Mouse (Mus musculus): ENCODE results near the gene Olfr1360. TPM values are rescaled to one million over a fixed set of nuclear protein-coding genes. Genes with fewer than 3 reads are reported as not detected.

Olfr1360 gene
- not detected for total RNA-seq (2023)

GRCm38 (mm10) chr13:21677305-21677704, at the start of gene Olfr1360:
Gene Olfr1360 (minus strand): TSS chr13:21677405.

GRCm38 (mm10) chr13:21721757-21722372, 44.7 kb upstream of the Olfr1360 start, which contains the start of gene Hist1h2bm:
Gene Hist1h2bm (plus strand): TSS chr13:21722044.

GRCm38 (mm10) chr13:21717397-21718357, 40.5 kb upstream of the Olfr1360 start, which contains the start of gene Hist1h3h:
Gene Hist1h3h (plus strand): TSS chr13:21717659.

GRCm38 (mm10) chr13:21715864-21716539, 38.8 kb upstream of the Olfr1360 start, which contains the start of the genes Hist1h2bl and Hist1h2ai:
Gene Hist1h2bl (minus strand): TSS chr13:21716143.
Gene Hist1h2ai (plus strand): TSS chr13:21716422.

GRCm38 (mm10) chr13:21697811-21698210, 20.6 kb upstream of the Olfr1360 start, which contains the start of gene Olfr1359:
Gene Olfr1359 (plus strand): TSS chr13:21698111.

GRCm38 (mm10) chr13:21663286-21663685, 13.9 kb downstream of the Olfr1360 start, which contains the start of gene Olfr1361:
Gene Olfr1361 (minus strand): TSS chr13:21663386.

GRCm38 (mm10) chr13:21642418-21642817, 34.8 kb downstream of the Olfr1360 start, which contains the start of gene Olfr11:
Gene Olfr11 (minus strand): TSS chr13:21642518.

Other genes starting within 250 kb of the Olfr1360 start
- 0.58 TPM for gene Pgbd1, start 236.3 kb downstream of the Olfr1360 start, total RNA-seq (2023)
- 51.2 TPM for gene Zscan26, start 223.7 kb downstream of the Olfr1360 start, total RNA-seq (2023)
- gene Nkapl, start 208.9 kb downstream of the Olfr1360 start, total RNA-seq (2023) = not detected
- not detected for gene Zkscan4, start 198.5 kb downstream of the Olfr1360 start, total RNA-seq (2023)
- not detected for gene Gm10065, start 198.0 kb downstream of the Olfr1360 start, total RNA-seq (2023)
- gene AK157302, start 182.2 kb downstream of the Olfr1360 start, total RNA-seq (2023) = 5.6 TPM
- gene Gm11273, start 176.0 kb downstream of the Olfr1360 start, total RNA-seq (2023) = 14.0 TPM
- 11.5 TPM for gene Zkscan8, start 146.3 kb downstream of the Olfr1360 start, total RNA-seq (2023)
- not detected for gene Olfr1366, start 134.6 kb downstream of the Olfr1360 start, total RNA-seq (2023)
- not detected for gene Olfr1535, start 117.5 kb downstream of the Olfr1360 start, total RNA-seq (2023)
- gene Olfr1364, start 95.6 kb downstream of the Olfr1360 start, total RNA-seq (2023) = not detected
- not detected for gene Olfr1362, start 63.4 kb downstream of the Olfr1360 start, total RNA-seq (2023)
- gene Olfr11, start 34.9 kb downstream of the Olfr1360 start, total RNA-seq (2023) = not detected
- gene Olfr1361, start 14.0 kb downstream of the Olfr1360 start, total RNA-seq (2023) = not detected
- gene Olfr1359, start 20.7 kb upstream of the Olfr1360 start, total RNA-seq (2023) = not detected
- gene Hist1h2bl, start 38.7 kb upstream of the Olfr1360 start, total RNA-seq (2023) = 29.9 TPM
- 37.0 TPM for gene Hist1h2ai, start 39.0 kb upstream of the Olfr1360 start, total RNA-seq (2023)
- gene Hist1h3h, start 40.3 kb upstream of the Olfr1360 start, total RNA-seq (2023) = 46.7 TPM
- 4.5 TPM for gene Hist1h2bm, start 44.6 kb upstream of the Olfr1360 start, total RNA-seq (2023)
- gene Hist1h4j, start 57.7 kb upstream of the Olfr1360 start, total RNA-seq (2023) = 10.9 TPM
- 328 TPM for gene Hist1h4k, start 73.1 kb upstream of the Olfr1360 start, total RNA-seq (2023)
- 31.4 TPM for gene Hist1h2ak, start 76.4 kb upstream of the Olfr1360 start, total RNA-seq (2023)
- gene Hist1h2bn, start 76.7 kb upstream of the Olfr1360 start, total RNA-seq (2023) = 80.0 TPM
- gene Hist1h1b, start 103.2 kb upstream of the Olfr1360 start, total RNA-seq (2023) = 8.9 TPM
- gene Hist1h3i, start 106.0 kb upstream of the Olfr1360 start, total RNA-seq (2023) = 144 TPM
- 10.1 TPM for gene Hist1h2an, start 109.8 kb upstream of the Olfr1360 start, total RNA-seq (2023)
- gene Hist1h2bp, start 110.1 kb upstream of the Olfr1360 start, total RNA-seq (2023) = 16.9 TPM
- 74.5 TPM for gene Hist1h2bq, start 132.8 kb upstream of the Olfr1360 start, total RNA-seq (2023)
- gene Hist1h2ao, start 133.1 kb upstream of the Olfr1360 start, total RNA-seq (2023) = 58.9 TPM
- gene Hist1h4m, start 134.3 kb upstream of the Olfr1360 start, total RNA-seq (2023) = 281 TPM
- gene Hist1h4n, start 154.8 kb upstream of the Olfr1360 start, total RNA-seq (2023) = 118 TPM
- 61.6 TPM for gene Hist1h2ap, start 156.1 kb upstream of the Olfr1360 start, total RNA-seq (2023)
- 74.1 TPM for gene Hist1h2br, start 156.3 kb upstream of the Olfr1360 start, total RNA-seq (2023)